15 mouse cellular contexts compared by ENCODE assay signal in genomic region chr11:59721385-59721784, GRCm38 (mm10).
DNase-seq lines count a peak whose midpoint lies in the region; ATAC-seq and TF ChIP-seq lines count a peak whose summit lies in the region.
"Had no signal": no experiment of that assay in that cellular context is flagged by ENCODE, and none has a peak within 500 bp of the region (broad histone marks: within the 10 kb centered on the region; RNA-seq: fewer than 3 reads in every experiment).

No protein-coding gene starts in this region.

- no peak for TF ChIP-seq POLR2A in cerebellum, adult 2 months (IDR thresholded peaks at IDR 0.05; ENCODE audit: borderline replicate concordance, insufficient read depth, low read length)
- no peak for TF ChIP-seq POLR2A in kidney, adult 2 months (IDR thresholded peaks at IDR 0.05; ENCODE audit: low read depth, low read length)

- no peak overlapping the region for H3K27ac ChIP-seq in cerebellum, adult 2 months (ENCODE audit: insufficient read depth, low read length)
- H3K27ac ChIP-seq in kidney, adult 2 months (ENCODE audit: insufficient read depth, low read depth, low read length), result no peak overlapping the region
- H3K27ac ChIP-seq in lung, postnatal 0 days (ENCODE audit: low read length), result no peak overlapping the region
- H3K27ac ChIP-seq: heart, embryonic 15.5 days; liver, embryonic 14.5 days; midbrain, embryonic 15.5 days; neural tube, embryonic 13.5 days had no signal

- H3K4me2 ChIP-seq in lung, postnatal 0 days (replicated peaks; ENCODE audit: low read depth, low read length), result no peak overlapping the region
- H3K4me2 ChIP-seq: heart, embryonic 15.5 days; midbrain, embryonic 15.5 days; neural tube, embryonic 13.5 days had no signal

- no peaks in the 10 kb centered on the region for H3K27me3 ChIP-seq in cerebellum, adult 2 months (ENCODE audit: control insufficient read depth, insufficient read depth, low read length)
- no peaks in the 10 kb centered on the region for H3K27me3 ChIP-seq in kidney, adult 2 months (replicated peaks; ENCODE audit: control insufficient read depth, insufficient read depth, low read length)
- no peaks in the 10 kb centered on the region for H3K27me3 ChIP-seq in lung, postnatal 0 days (replicated peaks; ENCODE audit: insufficient read depth, low read length)
- H3K27me3 ChIP-seq: heart, embryonic 15.5 days; midbrain, embryonic 15.5 days; neural tube, embryonic 13.5 days had no signal

- 6% methylated on average over 2 of the region's 2 CpGs for WGBS in cerebellum, adult 2 months
- 21% methylated on average over 2 of the region's 2 CpGs for WGBS in kidney, adult 2 months
- WGBS in lung, postnatal 0 days, result 21% methylated on average over 2 of the region's 2 CpGs

- no peak; the same call in 1 of the 2 replicates for ATAC-seq in lung, postnatal 0 days
- ATAC-seq in megakaryocyte-erythroid progenitor cell, adult 5-6 weeks (replicated peaks; ENCODE audit: low FRiP score, low TSS enrichment, poor library complexity, severe bottlenecking), result no peak
- ATAC-seq: inflammation-experienced regulatory T-cells, adult 6 months; midbrain, embryonic 15.5 days had no signal

- H3K4me1 ChIP-seq in cerebellum, adult 2 months (ENCODE audit: control insufficient read depth, insufficient read depth, low read length), result peaks cover 20% of the 10 kb centered on the region
- H3K4me1 ChIP-seq in kidney, adult 2 months (ENCODE audit: control insufficient read depth, insufficient read depth, low read length), result 0 out of 2 replicates have a peak, but pooled peaks cover 2% of the 10 kb centered on the region
- peaks cover 11% of the 10 kb centered on the region; the same call in 1 of the 2 replicates for H3K4me1 ChIP-seq in lung, postnatal 0 days (ENCODE audit: insufficient read depth, low read depth, low read length)
- H3K4me1 ChIP-seq: midbrain, embryonic 15.5 days had no signal

- no peak for TF ChIP-seq CTCF in cerebellum, adult 2 months (IDR thresholded peaks at IDR 0.05; ENCODE audit: borderline replicate concordance, insufficient read depth, low read depth, low read length)
- no peak for TF ChIP-seq CTCF in kidney, adult 2 months (conservative IDR thresholded peaks at IDR 0.05; ENCODE audit: insufficient read depth, insufficient read length, low read depth, low read length)
- no peak for TF ChIP-seq CTCF in lung, postnatal 0 days (IDR thresholded peaks at IDR 0.05)

- DNase-seq in cerebellum, adult 2 months, result peak; percentile 53 to 66
- no peak for DNase-seq in cerebellum, adult 11 months
- peak; percentile 34 for DNase-seq in kidney, adult 2 months
- no peak for DNase-seq in kidney, adult 18-20 months
- peak; percentile 42 for DNase-seq in adrenal gland, postnatal 25 days
- DNase-seq in lung, postnatal 0 days (ENCODE audit: low spot score), result peak; percentile 51
- DNase-seq in retina, embryonic 14.5 days (ENCODE audit: low spot score), result no peak
- DNase-seq: kidney, postnatal 4 days; right cerebral cortex, adult 18-20 months had no signal

- no peak overlapping the region for H3K9ac ChIP-seq in lung, postnatal 0 days (replicated peaks; ENCODE audit: low read depth)
- H3K9ac ChIP-seq: heart, embryonic 15.5 days; liver, embryonic 14.5 days; midbrain, embryonic 15.5 days; neural tube, embryonic 13.5 days had no signal

- no peaks in the 10 kb centered on the region for H3K9me3 ChIP-seq in lung, postnatal 0 days (ENCODE audit: low read length)
- H3K9me3 ChIP-seq: heart, embryonic 15.5 days; midbrain, embryonic 15.5 days; neural tube, embryonic 13.5 days had no signal

- no peak for TF ChIP-seq EP300 in lung, postnatal 0 days (IDR thresholded peaks at IDR 0.05)

- H3K36me3 ChIP-seq in kidney, adult 2 months (ENCODE audit: control insufficient read depth, insufficient read depth, low read length), result no peaks in the 10 kb centered on the region
- H3K36me3 ChIP-seq in lung, postnatal 0 days (ENCODE audit: insufficient read depth, low read length), result no peaks in the 10 kb centered on the region
- H3K36me3 ChIP-seq: heart, embryonic 15.5 days; midbrain, embryonic 15.5 days; neural tube, embryonic 13.5 days had no signal

- no peak overlapping the region for H3K4me3 ChIP-seq in cerebellum, adult 2 months (replicated peaks; ENCODE audit: insufficient read depth, low read depth, low read length)
- no peak overlapping the region for H3K4me3 ChIP-seq in kidney, adult 2 months (ENCODE audit: insufficient read depth, low read depth, low read length)
- H3K4me3 ChIP-seq in lung, postnatal 0 days (ENCODE audit: low read depth, low read length), result no peak overlapping the region
- H3K4me3 ChIP-seq: heart, embryonic 15.5 days; midbrain, embryonic 15.5 days; neural tube, embryonic 13.5 days had no signal

Comparison
In these comparisons a context has a peak if more than half of its experiments do, and no peak if none do; other contexts are left out.
1. DNase-seq: peak in cerebellum, adult 2 months (2 of 2), kidney, adult 2 months (single experiment), adrenal gland, postnatal 25 days (single experiment) and lung, postnatal 0 days (single experiment); none in cerebellum, adult 11 months (single experiment), kidney, adult 18-20 months (single experiment) and retina, embryonic 14.5 days (single experiment).